Mouse (Mus musculus): ENCODE data around the gene Syn3. TPM values are rescaled to one million over a fixed set of nuclear protein-coding genes. Genes with fewer than 3 reads are reported as not detected.

Gene Syn3
- total RNA-seq, 2 experiments from 2014 or later: 0.20 to 0.44 TPM

DNA sequence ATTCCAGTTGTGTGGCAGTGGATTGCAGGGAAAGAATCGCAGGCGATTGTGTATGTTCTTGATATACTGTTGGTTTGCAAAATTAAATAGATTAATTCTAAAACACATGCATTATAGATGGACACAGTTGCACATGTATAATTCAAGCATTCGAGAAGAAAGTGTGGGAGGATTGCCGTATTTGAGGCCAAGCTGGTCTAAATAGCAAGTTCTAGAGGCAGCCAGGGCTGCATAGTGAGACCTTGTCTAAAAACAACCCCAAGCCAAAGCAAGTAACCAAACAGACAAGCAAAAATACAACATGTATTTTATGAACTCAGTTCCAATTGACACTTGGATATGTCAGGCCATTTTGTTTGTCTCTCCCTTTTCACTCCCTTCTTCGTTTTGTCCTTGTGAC, 223.1 kb downstream of the Syn3 start:
- DNase-seq: no peak

DNA sequence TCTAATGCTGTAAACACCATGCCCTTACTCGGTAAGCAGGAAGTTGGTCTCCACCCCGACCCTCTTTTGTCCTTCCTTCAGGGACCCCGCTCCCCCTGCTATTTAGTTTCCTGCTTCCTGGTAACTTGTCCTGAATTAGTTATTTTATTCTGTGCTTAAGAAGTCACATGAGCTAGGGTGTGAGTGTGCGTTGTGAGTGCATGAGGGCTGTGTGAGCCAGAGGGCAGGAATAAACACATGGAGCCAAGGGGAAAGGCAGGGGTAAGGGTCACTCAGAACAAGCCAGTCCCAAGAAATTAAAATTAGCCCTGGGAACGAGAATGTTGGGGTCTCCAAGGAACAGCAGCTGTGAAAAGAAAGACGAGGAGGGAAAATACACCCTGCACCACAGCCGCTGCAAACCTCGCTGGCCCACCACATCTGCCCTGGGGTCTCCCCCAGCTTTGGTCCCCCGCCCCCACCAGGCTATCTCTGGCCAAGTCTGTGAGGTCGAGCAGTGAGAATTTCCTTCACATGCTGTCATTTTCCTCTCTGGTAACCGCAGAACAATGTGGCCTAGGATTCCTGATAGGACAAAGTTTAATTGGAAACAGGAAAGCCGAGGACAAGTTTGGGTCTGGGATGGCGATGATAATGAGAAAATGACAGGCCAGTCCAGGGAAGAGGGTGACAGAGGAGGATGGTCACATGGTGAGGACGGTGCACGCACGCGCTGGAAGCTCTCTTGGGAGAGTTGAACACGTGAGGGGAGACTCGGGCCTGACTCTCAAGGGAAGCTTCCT, 225.1 kb downstream of the Syn3 start:
- DNase-seq: peak; percentile 78 to 86

DNA sequence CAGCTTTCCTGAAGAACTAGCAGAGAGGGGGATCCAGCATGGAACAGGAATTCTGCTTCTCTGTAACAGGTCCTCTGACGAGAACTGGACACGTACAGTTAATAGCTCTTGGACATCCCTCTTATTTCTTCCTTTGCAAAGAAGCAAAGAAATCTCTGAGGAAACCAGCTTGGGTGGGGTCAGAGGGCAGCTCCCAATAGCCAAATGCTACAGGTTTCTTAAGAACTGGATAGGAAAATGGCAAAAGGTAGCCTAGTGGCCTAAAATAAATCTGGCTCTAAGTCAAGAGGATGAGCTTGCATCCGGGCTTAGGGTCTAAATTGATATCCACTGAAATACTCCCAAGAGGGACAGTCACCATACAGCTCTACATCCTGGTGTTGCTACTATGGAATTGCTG, 225.9 kb downstream of the Syn3 start:
- DNase-seq: peak; percentile 28 to 43

DNA sequence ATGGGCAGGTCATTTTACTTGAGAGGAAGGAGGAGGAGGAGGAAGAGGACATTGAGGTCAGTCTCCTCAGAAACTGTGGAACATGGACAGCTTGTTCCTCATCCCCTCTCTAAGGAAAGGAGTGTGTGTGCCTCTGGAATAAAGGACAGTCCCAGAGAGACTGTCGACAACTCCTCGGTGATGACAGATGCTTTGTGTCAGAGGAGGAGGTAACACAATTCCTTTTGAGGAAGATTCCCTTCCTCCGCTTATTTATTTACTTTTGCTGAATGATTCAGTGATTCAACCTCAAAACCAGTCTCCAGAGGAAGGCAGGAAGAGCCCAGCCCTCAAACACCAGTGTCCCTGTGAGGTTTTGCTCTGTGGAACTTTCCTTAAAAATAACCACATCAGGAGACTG, 228.4 kb downstream of the Syn3 start:
- peak; percentile 42 to 79 for DNase-seq

DNA sequence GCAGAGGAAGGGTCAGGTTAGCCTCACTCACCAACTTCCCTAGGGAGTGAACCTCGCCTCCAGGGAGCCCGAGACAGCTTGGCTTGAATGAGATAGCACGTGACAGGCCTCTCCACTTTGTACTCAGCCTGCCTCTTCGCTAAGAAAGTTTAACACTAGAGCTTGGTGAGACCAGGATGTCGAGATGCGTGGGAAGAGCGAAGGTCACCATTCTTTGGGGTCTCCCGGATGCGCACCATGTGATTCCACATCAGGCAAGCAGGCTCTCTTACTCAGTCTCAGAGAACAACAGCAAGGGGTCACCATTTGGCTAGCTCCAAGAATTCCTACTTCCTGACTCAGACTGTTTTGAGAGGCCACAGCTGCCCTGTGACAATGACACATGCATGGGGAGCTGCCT, 234.1 kb downstream of the Syn3 start:
- DNase-seq: peak; percentile 55 to 62

DNA sequence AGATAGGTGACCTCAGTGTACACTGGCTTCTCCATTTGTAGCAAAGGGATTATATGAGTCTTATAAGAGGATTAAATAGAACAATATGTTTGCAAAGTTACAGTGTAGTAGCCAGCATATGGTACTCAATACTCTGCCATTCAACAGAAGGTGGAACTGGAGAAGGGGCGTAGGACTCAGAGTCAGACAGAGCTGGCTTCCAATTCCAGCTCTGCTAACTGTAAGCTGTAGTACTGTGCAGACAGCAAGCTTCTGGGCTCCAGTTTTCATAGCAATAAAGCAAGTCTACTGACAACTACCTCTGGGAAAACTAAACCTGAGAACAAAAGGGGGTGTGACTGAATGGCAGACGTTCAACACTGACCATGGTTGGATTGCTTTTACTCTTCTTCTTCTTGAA, 237.0 kb downstream of the Syn3 start:
- DNase-seq: no peak

DNA sequence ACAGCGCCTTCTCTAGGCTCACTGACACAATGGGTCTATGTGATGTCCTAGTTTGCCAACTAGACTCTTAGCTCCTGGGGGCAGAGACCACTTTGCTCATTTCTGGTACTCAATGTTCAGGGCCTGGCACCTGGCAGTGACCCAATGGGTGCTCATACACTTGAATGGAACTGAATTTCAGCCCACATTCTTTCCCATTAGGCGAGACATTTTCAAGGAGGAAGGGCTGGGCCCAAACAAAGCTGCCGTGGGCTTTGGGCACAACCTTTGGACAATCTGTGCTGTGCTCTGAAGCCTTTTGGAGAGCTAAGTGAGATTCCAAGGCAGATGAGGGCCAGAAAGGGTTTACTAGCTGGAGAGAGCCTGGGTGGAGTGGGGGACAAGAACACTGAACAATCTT, 239.7 kb downstream of the Syn3 start:
- no peak for DNase-seq

DNA sequence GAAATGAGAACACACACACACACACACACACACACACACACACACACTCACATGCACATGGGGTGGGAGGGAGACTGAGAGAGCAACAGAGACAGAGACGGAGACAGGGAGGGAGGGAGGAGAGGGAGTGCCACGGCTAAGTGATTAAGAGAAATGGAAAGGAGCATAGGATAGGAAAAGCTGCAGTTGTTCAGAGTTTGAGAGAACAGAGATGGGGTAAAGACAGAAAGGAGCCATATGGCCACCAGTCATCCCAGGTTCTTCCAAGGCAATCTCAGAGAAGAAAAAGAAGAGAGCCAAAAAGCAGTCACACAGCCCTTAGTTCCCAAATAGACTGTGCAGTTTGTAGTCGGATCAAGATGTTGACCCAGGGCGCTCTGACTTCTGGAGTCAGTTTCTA, 240.7 kb downstream of the Syn3 start:
- DNase-seq: no peak

DNA sequence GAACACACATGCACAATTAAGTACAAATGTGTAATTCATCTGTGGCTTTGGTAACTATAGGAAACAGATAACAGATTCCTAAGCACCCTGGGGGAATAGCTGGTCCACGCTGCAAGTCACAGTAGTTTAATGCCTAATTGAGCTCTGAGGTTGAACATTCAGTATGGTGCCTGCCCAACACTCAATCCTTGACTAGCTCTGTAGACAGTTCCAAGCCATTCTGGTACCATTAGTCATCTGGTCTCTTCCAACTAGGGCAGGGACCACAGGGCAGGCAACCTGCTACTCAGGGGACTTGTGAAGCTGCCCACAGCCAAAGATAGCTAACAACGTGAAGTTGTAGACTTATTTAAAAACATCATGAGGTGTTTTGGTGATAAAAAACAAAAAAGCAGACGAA, 241.7 kb downstream of the Syn3 start:
- DNase-seq: no peak

DNA sequence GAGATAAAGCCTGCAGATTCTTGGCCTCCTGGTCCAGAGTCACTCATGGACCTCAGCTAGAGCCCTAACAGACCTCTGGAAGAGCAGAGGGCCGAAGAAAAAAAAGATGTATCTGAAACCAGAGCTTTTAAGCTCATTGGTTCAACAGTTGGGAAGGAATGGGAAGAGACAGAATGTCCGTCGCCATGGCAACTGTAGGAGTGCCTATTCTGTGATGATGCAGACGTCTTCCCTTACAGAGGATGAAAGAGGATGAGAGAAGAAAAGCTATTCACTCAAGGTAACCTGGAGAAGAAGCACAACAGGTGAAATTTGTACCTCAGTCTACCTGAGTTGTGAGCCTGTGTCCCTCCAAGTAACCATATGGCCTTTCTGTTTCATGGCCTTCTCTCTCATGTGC, 242.5 kb downstream of the Syn3 start:
- no peak for DNase-seq

DNA sequence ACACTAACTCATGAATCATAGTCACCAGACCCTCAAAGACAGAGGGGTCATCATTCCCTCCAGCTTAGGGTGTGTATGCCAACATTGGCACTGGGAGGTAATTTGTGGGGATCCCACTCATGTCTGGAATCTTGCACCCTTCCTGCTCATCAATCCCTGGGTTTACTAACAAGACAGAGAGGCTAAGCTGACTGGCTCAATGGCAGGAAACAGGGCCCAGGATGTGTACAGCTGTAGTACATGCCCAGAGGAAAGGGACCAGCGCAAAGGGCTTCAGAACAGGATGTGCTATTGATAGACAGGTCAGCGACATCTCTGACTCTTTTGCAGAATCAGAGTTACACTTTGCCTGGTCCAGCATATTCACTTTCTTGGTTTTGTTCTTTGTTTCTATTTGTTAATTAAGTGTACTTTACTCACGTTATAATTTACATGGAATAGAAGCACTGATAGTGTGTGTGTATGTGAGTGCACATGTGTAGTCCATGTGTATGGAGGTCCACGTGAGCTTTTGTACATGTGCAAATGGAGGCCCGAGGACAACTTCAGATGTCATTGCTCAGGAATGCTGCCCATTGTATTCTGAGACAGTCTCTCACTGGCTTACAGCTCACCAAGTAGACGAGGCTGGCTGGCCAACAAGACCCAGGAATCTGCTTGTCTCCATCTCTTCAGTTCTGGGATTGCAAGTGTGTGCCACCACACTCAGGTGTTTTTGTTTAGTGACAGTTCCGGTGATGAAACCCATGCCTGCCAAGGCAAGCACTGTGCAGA, 248.4 kb downstream of the Syn3 start:
- DNase-seq: no peak

DNA sequence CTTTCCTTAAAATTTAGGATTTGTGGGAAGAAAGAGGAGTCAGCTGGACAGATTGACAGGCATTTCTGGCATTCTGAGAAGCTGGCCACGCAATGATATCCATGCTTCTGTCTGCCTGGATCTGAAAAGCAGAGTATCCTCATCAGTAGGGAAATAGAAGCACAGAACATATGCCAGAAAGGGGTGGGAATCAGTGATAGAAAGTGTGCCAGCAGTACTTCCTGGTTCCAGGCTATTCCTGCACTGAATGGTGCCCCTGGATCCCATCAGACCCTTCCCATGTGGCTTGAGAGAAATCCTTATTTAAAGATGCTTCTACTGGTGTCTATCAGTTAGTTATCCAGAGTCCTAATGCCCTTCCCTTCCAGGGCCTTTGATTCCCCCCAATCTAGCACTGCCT, 249.4 kb downstream of the Syn3 start:
- no peak for DNase-seq

DNA sequence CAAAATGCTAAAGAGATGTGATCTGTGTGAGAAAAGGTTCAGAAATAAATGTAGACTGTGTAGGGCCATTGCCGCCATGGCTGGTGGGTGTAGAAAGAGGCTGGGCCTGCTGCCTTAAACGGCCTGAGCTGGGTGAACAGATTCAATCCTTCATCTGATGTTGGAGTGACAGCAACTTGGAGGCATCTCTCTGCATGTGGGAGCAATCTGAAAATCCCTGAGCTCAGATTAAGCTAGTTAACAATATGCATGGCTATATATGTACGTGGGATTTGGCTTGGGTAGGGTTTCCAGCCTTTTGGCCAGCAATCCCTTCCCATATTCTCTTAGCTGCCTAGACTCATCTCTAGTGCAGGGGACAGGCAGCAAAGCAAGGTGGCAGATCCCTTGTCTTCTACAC, 249.9 kb downstream of the Syn3 start:
- no peak for DNase-seq

DNA sequence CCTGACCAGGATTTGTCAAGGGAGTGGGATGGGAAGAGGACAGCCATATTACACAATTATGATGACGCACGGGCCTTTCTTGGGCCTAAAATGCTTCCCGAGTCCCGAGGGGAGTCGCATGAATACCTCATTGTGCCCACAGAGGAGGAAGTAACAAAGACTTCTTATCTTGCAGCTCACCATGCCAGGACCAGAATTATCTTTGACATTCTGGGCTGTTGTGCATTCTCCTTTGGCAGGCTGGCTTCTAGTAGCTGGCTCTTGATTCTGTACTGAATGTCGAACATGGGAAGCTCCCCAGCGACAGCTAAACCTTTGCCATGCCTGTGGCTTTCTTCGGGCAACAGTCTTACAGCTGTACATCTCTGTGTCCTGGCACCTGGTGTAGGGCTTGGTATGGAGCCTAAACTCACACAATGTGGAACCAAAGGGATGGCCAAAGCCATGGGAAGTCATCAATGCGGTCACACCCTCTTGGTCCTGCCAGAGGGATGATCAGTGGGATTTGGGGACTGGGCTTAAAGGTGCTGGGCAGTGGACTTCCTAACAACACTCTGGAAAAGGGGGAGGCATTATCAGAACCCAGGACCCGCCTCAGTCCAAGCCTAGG, 250.5 kb downstream of the Syn3 start:
- DNase-seq: peak; percentile 27 to 53

DNA sequence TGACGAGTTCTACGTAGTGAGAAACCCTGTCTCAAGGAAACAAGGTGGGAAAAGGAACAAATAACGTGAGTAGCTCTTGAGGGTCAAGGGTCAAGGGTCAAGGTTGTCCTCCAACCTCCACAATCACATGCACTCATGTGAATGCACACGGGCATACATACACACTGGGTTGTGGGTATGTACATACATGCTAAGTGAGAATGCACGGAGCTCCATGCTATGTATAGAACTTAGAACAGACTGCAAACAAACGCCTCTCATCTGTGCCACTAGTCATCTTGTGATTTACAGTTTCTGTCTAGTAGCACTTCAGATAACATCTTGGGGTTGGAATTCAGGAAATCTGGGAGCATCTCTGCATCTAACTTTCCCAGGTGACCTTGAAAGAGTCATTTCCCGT, 253.3 kb downstream of the Syn3 start:
- no peak for DNase-seq

DNA sequence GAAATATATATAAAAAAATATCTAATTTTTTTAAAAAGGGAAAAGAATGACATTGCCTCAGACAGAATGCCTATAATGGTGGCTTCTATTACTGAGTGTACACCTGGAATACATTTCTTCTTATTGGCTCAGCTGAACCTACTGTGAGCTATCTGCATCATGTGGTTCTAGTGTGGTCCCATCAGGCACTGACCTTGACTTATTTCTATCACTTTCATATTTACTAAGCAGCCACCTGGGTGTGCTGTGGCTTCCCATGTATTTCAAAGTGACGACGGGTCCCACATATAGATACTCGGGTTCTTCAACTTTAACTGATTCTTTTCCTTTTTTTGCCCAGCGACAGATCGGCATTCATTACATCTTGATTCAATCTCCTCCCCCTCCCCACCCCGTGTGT, 255.2 kb downstream of the Syn3 start:
- DNase-seq: no peak

DNA sequence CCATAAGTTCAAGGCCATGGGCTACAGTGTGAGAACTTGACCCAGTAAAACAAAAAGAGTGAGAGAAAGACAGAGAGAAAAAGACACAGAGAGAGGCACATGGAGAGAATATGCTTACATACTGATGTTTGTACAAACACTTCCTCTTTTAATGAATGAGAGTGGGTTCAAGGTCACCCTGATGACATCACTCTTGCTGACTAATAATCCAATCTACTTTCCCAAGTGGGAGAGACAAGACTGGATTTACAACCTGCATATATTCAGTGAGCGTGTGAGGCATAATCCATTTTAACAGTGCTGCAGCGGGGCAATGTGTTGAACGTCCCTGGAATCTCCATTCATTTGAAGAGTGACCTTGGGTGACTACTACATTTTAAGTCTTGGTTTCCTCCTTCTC, 256.0 kb downstream of the Syn3 start:
- DNase-seq: no peak

DNA sequence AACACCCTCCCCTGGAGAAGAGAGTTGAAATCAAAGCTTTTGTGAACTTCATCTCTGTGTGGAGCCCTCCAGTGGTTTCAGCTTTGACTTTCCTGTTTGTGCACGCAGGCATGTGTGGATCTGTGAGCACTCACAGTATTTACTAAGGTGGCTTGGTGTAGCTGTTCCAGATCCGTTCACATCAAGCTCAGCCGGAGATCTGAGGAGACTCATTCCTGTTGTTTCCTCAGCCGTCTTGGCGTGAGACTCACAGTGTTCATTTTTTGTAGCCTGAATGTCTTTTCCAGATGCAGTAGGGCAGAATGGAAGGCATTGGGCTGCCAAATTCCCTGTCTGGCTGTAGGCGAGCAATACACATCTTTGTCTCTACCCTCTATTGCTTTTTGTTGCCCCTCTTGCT, 268.7 kb downstream of the Syn3 start:
- DNase-seq: peak; percentile 29 to 63

DNA sequence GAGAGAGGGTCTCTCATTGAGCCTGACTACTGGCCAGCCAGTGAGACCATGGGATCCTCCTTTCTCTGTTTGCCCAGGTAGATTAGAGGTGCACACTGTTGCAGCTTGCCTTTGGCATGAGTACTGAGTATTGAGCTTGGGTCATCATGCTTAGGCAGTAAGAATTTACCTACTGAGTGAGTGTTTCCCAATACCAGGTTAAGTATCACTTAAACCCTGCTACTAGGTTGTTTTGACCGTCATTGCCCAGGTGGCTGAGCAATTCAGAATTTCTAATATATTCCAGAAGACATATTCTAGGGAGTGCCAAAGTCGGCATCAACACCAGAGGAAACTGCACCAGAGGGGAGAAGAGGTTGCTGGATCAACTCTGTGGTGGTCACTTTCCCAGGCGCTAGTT, 273.2 kb downstream of the Syn3 start:
- no peak for DNase-seq

DNA sequence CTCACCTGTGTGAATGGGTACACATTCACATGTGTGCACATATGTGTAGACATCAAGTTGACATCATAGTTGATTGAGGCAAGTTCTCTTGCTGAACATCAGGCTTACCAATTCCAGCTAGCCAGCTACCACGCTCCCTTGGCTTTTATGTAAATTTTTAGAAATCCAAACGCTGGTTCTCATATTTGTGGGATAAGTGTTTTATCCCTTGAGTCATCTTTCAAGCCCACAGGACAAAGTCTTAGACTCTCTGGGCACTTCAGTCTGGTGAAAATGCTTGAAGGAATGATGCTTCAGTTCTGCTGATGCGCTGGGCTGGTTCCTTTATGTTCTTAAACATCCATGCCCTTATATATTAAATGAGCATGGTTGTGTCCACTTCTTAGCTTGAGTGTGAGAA, 279.7 kb downstream of the Syn3 start:
- no peak for DNase-seq

DNA sequence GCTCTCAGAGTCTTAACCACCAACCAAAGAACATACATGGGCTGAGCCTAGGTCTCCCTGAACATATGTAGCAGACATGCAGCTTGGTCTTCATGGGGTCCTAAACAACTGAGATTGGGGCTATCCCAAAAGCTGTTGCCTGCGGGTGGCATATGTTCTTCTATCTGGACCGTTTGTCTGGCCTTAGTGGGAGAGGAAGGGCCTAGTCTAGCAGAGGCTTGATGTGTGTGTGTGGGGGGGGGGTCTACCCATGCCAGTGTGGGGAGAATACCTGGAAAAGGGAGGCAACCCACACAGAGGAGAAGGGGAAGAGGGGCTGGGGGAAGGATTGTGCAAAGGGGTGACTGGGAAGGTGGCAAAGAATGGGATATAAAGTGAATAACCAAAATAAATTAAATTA, 281.9 kb downstream of the Syn3 start:
- no peak for DNase-seq

DNA sequence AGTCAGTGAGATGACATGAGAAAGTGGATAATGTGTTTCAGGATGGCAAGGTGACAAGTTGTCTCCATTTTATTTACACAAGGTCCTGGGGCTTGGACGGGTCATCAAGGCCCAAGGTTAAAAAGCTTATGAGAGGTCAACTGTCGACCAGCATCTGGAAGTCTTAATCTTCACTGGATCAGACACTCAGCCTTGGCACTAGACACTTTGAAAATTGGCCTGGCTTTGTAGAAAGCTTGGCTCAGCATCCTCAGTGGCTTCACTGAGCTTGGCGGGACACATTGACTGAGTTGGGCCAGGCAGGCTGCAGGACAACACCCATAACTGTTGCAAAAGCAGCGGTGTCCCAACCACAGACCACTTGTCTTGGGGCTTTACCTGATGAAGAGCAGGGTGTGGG, 286.6 kb downstream of the Syn3 start:
- peak; percentile 53 to 70 for DNase-seq

DNA sequence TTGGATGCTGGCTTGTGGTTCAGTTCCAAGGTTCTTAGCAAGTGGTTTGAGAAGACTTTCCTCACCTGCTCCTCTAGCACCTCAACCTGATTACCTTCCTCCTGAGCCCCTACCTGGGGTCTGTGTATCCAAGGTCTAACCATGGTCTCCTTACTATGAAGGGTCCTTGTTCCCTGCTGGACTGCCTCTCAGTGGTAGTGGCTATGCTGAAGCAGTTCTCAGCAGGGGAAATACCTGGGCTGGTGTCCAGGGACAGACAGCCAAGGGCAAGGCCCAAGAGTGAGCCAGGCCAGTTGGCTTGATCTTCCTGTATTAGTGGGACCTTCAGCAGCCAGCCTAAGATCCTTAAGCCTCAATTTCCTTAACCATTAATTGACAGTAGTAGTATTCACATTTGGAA, 294.8 kb downstream of the Syn3 start:
- peak; percentile 84 to 91 for DNase-seq

DNA sequence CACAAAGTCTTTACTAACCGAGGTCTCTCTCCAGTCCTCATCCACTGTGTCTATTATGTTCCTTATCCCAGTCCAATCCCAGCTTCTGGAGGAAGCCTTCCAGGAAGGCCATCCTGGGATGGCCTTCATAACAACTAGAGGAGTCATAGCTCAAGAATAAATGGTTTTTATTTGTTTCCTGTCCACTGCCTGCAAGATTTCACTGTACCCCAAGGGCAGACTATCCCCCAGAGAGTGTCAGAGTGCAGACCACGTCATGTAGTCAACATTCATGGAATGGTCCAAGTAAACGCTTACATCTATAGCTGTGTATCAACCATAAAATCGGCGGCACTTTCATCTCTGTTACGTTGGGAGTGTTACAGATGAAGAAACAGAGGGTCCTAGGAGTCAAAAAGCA, 295.5 kb downstream of the Syn3 start:
- peak; percentile 27 to 39 for DNase-seq

Data from heart, adult 18-20 months (tissue).